Mouse (Mus musculus): ENCODE data around the gene Tmem205.

Gene Tmem205

DNA sequence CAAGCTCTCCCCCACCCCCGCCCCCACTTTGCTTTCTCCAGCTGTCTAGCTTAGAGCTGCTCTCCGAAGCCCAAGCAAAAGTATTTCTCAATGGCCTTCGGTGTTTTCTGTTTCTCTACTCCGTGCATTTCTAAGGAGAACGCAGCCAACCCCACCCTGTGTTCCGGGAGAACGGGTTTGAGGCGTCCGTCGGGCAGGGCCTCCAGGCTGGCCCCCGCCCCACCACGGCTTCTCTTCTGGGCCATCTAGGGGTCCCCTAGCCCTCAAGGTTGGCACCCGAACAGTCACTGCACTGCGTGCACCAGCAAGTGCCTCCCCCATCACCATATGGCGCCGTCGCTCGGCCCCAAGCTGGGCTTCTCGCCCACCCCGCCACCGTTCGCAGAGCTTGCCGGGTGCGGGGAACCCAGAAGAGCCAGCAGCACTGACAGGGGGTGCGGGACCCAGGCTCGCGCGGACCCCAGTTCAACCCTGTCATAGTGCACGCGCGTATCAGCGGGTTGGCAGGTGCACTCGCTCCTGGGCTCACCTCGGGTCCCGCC lies 9.8 kb downstream of the Tmem205 start:
- peak; percentile 9 for DNase-seq (ENCODE audit: inconsistent ontology term)

DNA sequence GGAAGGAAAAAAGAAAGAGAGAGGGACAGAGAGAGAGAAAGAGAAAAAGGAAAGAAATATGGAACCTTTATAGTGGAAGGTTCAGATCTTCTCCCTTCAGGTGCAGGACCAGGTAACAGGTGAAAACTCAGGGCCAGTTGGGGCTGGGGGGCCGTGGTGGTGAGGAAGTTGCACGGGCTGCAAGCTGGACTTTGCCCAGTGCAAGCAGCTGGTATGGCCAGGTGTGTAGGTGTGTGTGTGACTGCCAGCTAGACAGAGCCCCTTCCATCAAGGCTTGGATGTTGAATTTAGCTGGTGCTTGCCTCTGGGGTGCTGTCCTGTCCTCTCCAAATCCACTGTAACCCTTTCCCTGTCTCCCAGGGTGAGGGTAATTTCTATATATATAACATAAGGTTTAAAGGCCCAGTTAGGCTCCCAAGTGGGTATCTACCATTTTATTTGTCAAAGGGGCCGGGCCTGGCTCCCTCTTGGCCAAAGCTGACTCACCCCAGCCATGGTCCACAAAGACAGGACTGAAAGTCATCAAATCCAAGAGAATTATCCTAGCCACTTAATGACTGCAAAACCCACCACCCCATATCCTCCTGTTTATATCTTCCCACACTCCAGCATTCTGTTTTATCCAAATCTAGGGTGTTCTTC lies 10.4 kb downstream of the Tmem205 start:
- DNase-seq (ENCODE audit: inconsistent ontology term), result no peak

DNA sequence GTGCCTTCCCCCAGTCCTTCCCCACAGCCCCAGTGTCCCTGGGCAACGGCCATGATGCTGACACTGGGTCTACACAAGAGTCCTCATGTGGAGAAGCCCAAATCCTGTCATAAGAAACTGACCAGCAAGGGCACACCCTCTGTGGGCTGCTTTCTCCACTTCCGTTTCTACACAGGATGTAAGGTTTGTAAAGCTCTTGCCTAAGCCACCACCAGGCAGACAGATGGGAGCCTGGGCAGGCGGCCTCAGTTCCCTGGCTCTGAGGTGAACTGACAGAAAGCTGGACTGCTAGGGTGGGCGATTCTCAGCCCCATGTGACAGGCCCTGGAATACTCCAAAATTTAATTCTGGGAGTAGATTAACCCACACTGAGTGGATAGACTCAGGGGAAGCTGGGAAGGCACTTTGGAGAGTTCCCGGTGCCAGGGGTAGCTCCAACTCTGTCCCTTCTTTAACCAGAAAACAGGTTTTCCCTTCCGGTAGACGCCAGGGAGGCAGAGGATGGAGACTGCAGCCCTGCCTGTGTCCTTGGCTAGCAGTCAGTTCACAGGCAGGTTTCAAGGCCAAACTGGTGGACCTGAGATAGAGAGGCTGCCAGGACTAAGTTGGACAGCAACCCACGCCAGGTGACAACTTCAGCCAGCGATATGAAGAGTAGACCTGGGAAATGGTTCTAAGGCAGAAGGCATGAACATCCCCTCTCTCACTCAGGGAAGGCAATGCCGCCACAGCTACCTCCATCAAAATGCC lies 17.7 kb downstream of the Tmem205 start:
- no peak for DNase-seq (ENCODE audit: inconsistent ontology term)

DNA sequence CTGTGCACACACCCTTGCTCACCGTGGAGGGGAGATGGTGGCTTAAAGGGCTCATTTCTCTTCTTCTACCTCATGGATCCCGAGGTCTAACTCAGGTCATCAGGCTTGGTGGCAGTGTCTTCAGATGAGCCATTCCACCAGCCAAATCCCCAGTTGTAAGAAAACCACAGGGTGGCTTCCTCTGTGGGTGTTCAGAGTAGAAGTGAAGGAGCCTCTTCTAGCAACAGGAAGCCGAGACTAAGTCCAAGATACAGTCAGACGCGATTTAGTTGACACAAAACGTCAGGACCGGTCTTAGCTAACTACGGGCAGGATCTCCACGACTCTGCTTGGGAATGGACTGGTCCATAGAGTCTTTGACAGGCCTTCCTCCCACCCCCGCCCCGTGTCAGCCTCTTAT lies 19.1 kb downstream of the Tmem205 start:
- no peak for DNase-seq (ENCODE audit: inconsistent ontology term)

DNA sequence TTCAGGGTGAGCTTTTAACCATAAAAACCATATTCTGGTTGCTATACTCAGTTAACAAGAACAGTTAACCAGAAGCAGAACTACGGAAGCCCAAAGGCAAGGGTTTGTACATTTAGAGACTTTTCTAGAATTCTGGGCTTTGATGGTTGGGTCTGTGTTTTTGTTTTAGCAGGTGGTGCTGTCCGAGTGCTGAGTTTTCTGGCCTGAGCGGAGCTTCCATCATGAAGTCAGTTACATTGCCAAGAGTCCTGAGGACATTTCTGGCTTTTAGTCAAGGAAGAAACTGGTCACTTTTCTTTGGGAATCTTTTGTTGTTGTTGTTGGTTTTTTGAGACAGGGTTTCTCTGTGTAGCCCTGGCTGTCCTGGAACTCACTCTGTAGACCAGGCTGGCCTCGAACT lies 23.3 kb downstream of the Tmem205 start:
- DNase-seq (ENCODE audit: inconsistent ontology term), result no peak

DNA sequence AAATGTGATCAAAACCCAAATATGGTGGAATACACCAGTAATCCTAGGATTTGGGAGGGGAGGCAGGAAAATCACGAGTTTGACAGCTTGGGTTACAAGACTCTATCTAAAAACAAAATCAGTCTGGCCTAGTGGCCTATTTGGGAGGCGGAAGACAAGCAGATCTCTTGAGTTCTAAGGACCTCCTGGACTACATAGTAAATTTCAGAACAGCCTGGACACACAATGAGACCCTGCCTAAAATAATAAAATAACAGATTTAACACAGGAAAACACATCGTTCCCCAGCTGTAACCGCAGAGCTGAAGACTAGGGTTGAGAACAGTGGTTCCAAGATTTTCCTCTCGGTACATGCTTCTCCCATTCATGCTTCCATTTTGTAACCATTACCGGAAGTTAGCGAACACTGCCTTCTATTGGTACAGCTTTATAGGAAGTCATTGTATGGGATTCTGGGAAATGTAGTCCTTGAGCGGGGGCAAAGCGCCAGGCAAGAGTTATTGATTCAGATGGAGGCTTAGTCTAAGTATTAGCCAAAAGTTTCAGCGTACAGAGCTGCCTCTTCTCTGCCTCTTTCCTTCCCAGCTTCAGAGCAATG lies 26.0 kb downstream of the Tmem205 start:
- peak; percentile 70 for DNase-seq (ENCODE audit: inconsistent ontology term)

DNA sequence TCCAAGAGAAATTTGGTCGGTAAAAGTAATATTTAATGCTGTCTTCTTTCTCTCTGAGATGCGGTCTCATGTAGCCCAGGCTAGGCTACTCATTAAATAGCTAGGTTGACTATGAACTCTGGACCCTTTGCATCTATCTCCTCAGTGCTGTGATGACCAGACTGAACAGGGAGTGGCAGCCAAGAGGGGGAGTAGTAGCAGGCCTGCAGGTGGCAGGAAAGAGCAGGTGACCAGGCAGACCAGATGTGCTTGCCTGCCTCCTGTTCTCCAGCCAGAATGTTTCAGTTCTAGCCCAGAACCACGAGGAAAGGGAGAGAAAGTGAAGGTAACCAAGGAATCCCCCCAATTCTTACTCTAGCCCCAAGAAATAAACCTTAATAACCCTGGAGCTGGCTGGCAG lies 38.1 kb downstream of the Tmem205 start:
- DNase-seq (ENCODE audit: inconsistent ontology term), result no peak

DNA sequence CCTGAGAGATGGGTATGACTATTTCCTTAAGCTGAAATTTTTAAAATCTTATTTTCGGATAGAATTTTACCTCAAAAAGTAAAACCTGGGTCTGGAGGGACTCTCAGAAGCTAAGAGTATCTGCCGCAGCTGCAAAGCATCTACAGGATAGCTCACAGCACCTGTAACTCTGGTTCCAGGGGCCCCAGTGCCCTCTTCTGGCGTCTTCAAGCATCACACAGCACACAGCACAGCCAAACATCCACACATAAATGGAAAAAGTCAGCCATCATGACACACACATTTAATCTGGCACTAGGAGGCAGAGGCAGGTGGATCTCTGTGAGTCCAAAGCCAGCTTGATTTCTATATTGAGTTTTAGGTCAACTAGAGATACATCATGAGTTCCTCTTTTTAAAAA lies 50.8 kb downstream of the Tmem205 start:
- DNase-seq (ENCODE audit: inconsistent ontology term), result no peak

DNA sequence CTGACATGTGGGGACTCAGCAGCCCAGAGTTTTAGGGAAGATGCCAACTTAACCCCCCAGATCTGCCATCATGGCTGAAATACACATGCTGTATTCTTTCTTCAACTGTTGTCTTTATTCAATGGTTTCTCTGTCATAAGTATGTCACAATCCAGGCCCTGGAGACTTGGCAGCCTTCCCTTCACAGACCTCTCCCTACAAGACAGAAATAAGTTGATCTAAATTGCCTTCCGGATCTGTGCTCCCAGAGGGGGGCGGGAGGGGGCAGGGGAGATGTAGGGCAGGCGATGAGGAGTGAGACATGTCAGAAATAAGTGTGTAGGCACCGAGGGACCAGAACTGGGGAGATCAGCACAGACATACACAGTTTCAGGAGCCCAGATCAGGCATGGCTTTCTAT lies 55.2 kb downstream of the Tmem205 start:
- peak; percentile 35 for DNase-seq (ENCODE audit: inconsistent ontology term)
